Mouse (Mus musculus) heart, embryonic 14.5 days (tissue): ENCODE results near the gene Mlycd. TPM values are rescaled to one million over a fixed set of nuclear protein-coding genes. Genes with fewer than 3 reads are reported as not detected.

Experiments
- ATAC-seq: fragments of 200-750 bp; cut with Nextera tagmentation; 2 replicates; pipeline ENCODE4 v1.8.0; 2017; ENCODE audit warnings: low read depth, moderate TSS enrichment; ENCODE audit not compliant: insufficient number of reproducible peaks, insufficient read depth, low FRiP score
- H3K27ac ChIP-seq, 2 experiments: fragments of 200-500 bp in 1 of 2; fragments of 300-500 bp in 1 of 2; sonication (generic) in 1 of 2; replicated peaks in 1 of 2; 2 replicates each; pipeline ENCODE4 v1.5.1; 2012 to 2014; ENCODE audit warnings: low read depth in 2 of 2, low read length in 2 of 2, control low read depth in 1 of 2, mild to moderate bottlenecking in 1 of 2, mixed read lengths in 1 of 2; ENCODE audit not compliant: control insufficient read depth in 1 of 2, insufficient read depth in 1 of 2
- H3K27me3 ChIP-seq: fragments of 300-500 bp; sonication (generic); 2 replicates; pipeline ENCODE4 v1.6.1; 2014; ENCODE audit warnings: mild to moderate bottlenecking, low read length, control low read depth; ENCODE audit not compliant: control insufficient read depth, insufficient read depth
- H3K36me3 ChIP-seq: fragments of 300-500 bp; sonication (generic); 2 replicates; pipeline ENCODE4 v1.6.1; 2014; ENCODE audit warnings: mild to moderate bottlenecking, control low read depth, low read length, mixed read lengths; ENCODE audit not compliant: control insufficient read depth, insufficient read depth
- H3K4me1 ChIP-seq, 2 experiments: fragments of 200-500 bp in 1 of 2; fragments of 300-500 bp in 1 of 2; sonication (generic) in 1 of 2; 2 replicates each; pipeline ENCODE4 v1.6.1; 2012 to 2014; ENCODE audit warnings: low read length in 2 of 2, control low read depth in 1 of 2, mixed read lengths in 1 of 2; ENCODE audit not compliant: control insufficient read depth in 2 of 2, insufficient read depth in 2 of 2
- H3K4me2 ChIP-seq: fragments of 300-500 bp; sonication (generic); 2 replicates; pipeline ENCODE4 v1.6.1; 2014; ENCODE audit warnings: mild to moderate bottlenecking, low read length
- H3K4me3 ChIP-seq, 2 experiments: fragments of 200-500 bp in 1 of 2; fragments of 300-500 bp in 1 of 2; sonication (generic) in 1 of 2; 2 replicates each; pipeline ENCODE4 v1.5.1; 2012 to 2014; ENCODE audit warnings: low read length in 2 of 2, mild to moderate bottlenecking in 2 of 2, control low read depth in 1 of 2, low read depth in 1 of 2, moderate library complexity in 1 of 2; ENCODE audit not compliant: control insufficient read depth in 1 of 2, insufficient read depth in 1 of 2
- H3K9ac ChIP-seq: fragments of 300-500 bp; sonication (generic); 2 replicates; pipeline ENCODE4 v1.6.1; 2014; ENCODE audit warnings: mild to moderate bottlenecking, low read length
- H3K9me3 ChIP-seq: fragments of 300-500 bp; sonication (generic); 2 replicates; pipeline ENCODE4 v1.6.1; 2016; ENCODE audit warnings: low read length, control low read depth; ENCODE audit not compliant: control insufficient read depth
- WGBS: fragments of 180-500 bp; shearing (Covaris S2); extraction: QIAGEN DNeasy Blood & Tissue Kit; methylation state at CpG from one replicate; pipeline ENCODE4 v1.1.7; 2014; 5-methylcytosine and 5-hydroxymethylcytosine counted together
- polyA plus RNA-seq: library from polyadenylated mRNA; unstranded; fragments of >200 nt; fragmentation: Nextera tagmentation; extraction: Ambion mirVana; gene quantifications from 2 replicates; pipeline ENCODE4 v1.2.1, GENCODE M21; 2014

The Mlycd gene
- polyA plus RNA-seq, 1 experiment from 2014 or later: 25.0 TPM

DNA sequence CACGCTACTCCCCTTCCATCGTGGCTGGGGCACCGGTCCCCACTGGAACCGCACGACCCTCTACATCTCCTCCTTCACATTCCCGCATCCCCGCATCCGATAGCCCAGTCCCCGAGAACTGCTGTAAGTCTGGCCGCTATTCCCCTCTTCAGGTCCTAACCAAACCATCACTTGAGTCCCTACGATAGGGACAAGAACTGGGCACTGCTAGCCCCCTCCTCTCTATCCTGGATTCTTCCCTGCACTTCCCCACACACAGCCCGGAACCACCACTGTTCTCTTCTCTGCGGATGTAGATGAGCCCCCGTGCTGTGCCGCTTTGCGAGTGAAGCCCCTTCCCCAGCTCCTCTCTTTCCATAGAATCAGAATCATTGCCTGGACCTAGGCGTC lies 53.1 kb downstream of the Mlycd start:
- Histone ChIP-seq H3K4me1 (0 out of 4 replicates have a peak, but pooled peaks cover 0 to 4% of the 10 kb centered on the region in 2 experiments), H3K27me3 (peaks cover 61% of the 10 kb centered on the region), H3K9ac (no peak overlapping the region), H3K9me3 (no peaks in the 10 kb centered on the region), H3K4me3 (peak overlapping the region in 1 of 2 experiments; percentile 65; a peak in 1 of 4 replicates), H3K36me3 (no peaks in the 10 kb centered on the region), H3K4me2 (no peak overlapping the region), H3K27ac (no peak overlapping the region)
- ATAC-seq: no peak
- 3% methylated on average over 17 of the region's 17 CpGs for WGBS

DNA sequence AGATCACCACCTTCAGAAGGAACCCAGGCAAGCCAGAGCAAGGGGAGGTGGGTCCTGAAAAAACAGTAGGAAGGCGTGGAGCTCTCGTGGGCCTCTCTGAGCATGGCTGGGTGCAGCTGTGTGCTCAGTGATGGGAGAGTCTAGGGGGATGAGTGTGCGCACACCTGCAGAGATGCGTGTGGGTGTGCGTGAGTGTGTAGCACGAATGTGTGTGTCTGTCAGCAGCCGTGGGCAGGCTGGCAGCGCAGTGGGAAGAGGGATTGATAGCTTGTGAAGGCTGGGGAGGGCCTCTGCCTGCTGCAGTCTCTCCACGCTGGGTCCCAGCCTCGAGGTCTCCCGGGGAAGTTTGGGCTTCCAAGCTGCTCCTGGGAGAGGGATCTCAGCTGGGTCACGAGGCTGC lies 54.9 kb downstream of the Mlycd start:
- Histone ChIP-seq H3K4me3 (no peak overlapping the region), H3K4me2 (no peak overlapping the region), H3K36me3 (no peaks in the 10 kb centered on the region), H3K9me3 (no peaks in the 10 kb centered on the region), H3K9ac (no peak overlapping the region), H3K4me1 (0 out of 4 replicates have a peak, but pooled peaks cover 0 to 4% of the 10 kb centered on the region in 2 experiments), H3K27me3 (peaks cover 67% of the 10 kb centered on the region), H3K27ac (no peak overlapping the region)
- ATAC-seq: no peak
- WGBS: 67% methylated on average over 12 of the region's 12 CpGs

DNA sequence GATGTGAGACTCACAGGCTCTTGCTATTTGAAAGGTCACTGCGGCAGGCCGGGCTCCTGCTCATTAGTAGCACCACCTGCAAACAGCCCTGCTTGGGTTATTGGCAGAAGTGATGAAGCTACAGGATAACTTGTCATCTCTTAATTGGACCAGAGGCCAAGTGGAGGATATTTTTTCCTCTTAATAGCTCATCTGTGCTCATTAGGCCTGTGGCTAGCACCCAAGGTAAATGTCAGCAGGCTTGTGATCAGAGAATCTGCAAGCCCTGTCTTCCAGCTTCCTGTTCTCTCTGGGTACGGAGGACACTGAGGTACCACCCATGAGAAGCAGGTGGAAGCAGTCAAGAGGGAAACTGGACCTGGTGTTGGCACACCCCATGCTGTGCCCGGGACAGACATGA lies 56.5 kb downstream of the Mlycd start:
- Histone ChIP-seq H3K4me1 (peaks cover 6 to 10% of the 10 kb centered on the region in 2 experiments; a peak in 3 of 4 replicates), H3K9me3 (no peaks in the 10 kb centered on the region), H3K27ac (no peak overlapping the region), H3K4me2 (no peak overlapping the region), H3K27me3 (peaks cover 53% of the 10 kb centered on the region), H3K36me3 (no peaks in the 10 kb centered on the region), H3K9ac (no peak overlapping the region), H3K4me3 (no peak overlapping the region)
- ATAC-seq: no peak
- 86% methylated on average over 4 of the region's 4 CpGs for WGBS

DNA sequence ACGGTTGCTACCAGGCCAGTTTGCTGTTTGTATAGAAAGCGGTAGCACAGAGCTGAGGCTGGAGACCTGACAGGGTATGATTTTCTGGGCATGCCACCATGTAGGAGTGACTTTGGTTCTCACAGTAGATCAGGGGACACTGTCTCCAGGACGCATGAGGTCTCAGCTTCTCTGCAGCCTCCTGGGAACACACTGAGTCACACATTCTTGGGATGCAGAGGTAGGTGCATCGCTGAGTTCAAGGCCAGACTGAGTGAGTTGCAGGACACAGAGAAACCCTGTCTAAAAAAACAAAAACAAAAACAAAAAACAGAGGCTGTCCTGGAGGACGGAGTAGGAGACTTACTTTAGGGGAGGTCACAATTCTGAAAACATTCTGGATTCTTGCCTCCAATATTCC lies 58.2 kb downstream of the Mlycd start:
- ATAC-seq: no peak
- no peak overlapping the region for H3K4me2 ChIP-seq
- 80% methylated on average over 5 of the region's 5 CpGs for WGBS
- no peak overlapping the region for H3K27ac ChIP-seq
- no peaks in the 10 kb centered on the region for H3K36me3 ChIP-seq
- no peak overlapping the region for H3K9ac ChIP-seq
- no peaks in the 10 kb centered on the region for H3K9me3 ChIP-seq
- no peak overlapping the region for H3K4me3 ChIP-seq
- peaks cover 8 to 11% of the 10 kb centered on the region in 2 experiments; a peak in 3 of 4 replicates for H3K4me1 ChIP-seq
- H3K27me3 ChIP-seq: peaks cover 40% of the 10 kb centered on the region

DNA sequence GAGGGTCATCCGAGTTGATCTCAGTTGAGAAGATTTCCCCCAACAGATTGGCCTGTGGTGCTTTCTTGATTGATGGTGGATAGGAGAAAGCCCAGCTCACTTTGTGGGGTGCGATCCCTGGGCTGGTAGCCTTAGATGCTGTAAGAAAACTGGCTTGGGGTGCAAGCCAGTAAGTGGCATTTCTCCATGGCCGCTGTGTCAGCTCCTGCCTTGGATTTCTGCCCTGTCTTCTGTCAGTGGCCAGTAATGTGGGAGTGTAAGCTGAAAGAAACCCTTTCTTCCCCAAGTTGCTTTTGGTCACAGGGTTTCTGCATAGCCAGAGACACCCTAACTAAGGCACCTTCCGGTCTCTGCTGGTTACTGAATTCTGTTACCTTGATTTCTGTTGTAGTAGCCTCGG lies 61.4 kb downstream of the Mlycd start:
- Histone ChIP-seq H3K4me1 (peaks cover 12 to 18% of the 10 kb centered on the region in 2 experiments), H3K9ac (no peak overlapping the region), H3K27ac (no peak overlapping the region), H3K4me3 (no peak overlapping the region), H3K9me3 (no peaks in the 10 kb centered on the region), H3K36me3 (no peaks in the 10 kb centered on the region), H3K4me2 (no peak overlapping the region), H3K27me3 (peaks cover 12% of the 10 kb centered on the region)
- WGBS: 69% methylated on average over 5 of the region's 5 CpGs
- ATAC-seq: no peak

DNA sequence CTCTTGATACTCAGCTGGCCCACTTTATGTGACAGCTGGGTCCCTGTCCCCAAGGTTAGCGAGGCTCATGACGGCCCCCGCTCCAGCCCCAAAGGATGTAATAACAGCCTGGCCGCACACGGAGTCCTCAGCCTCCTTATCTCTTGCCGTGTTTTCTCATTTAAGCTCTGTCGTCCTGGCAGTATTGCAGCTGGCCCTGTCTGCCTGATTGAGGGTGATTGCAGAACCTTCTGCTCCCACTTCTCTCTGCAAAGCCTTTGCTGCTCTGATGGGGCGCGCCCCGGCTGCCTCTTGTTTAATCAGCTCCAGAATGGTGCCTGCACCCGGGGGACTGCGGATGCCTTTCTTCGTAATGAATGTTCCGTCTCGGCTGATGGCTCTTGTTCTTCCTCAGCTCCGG lies 65.0 kb downstream of the Mlycd start:
- Histone ChIP-seq H3K4me2 (peak overlapping the region; percentile 44), H3K27me3 (peaks cover 10% of the 10 kb centered on the region), H3K4me3 (no peak overlapping the region), H3K9me3 (no peaks in the 10 kb centered on the region), H3K9ac (0 out of 2 replicates have a peak overlapping the region, but pooled peaks have one; percentile 34), H3K27ac (no peak overlapping the region), H3K4me1 (peaks cover 13 to 22% of the 10 kb centered on the region in 2 experiments), H3K36me3 (no peaks in the 10 kb centered on the region)
- ATAC-seq: no peak
- WGBS: 18% methylated on average over 16 of the region's 16 CpGs

Other genes with a start within 250 kb of the Mlycd start
- gene Hsbp1, start 50.4 kb upstream of the Mlycd start, polyA plus RNA-seq: 336 and 345 TPM in 2 replicates
- gene Osgin1, start 39.2 kb downstream of the Mlycd start, polyA plus RNA-seq: 0.47 and 0.66 TPM in 2 replicates
- 0.27 TPM in 1 of 2 replicates, not detected in the other for gene Necab2, start 51.8 kb downstream of the Mlycd start, polyA plus RNA-seq
- gene Slc38a8, start 106.8 kb downstream of the Mlycd start, polyA plus RNA-seq: not detected in 2 replicates
- 62.5 and 64.8 TPM in 2 replicates for gene Mbtps1, start 163.9 kb downstream of the Mlycd start, polyA plus RNA-seq
- gene Hsdl1, start 180.3 kb downstream of the Mlycd start, polyA plus RNA-seq: 34.7 and 40.8 TPM in 2 replicates
- 0.28 TPM in 1 of 2 replicates, not detected in the other for gene Dnaaf1, start 180.4 kb downstream of the Mlycd start, polyA plus RNA-seq
- 5.4 and 6.2 TPM in 2 replicates for gene Taf1c, start 210.3 kb downstream of the Mlycd start, polyA plus RNA-seq
- not detected in 2 replicates for gene Adad2, start 217.9 kb downstream of the Mlycd start, polyA plus RNA-seq
- 0.11 TPM in 1 of 2 replicates, not detected in the other for gene Kcng4, start 240.8 kb downstream of the Mlycd start, polyA plus RNA-seq